Mouse (Mus musculus) hindbrain, embryonic 14.5 days (tissue): Measurements from ENCODE around the gene Lrit2. TPM values are rescaled to one million over a fixed set of nuclear protein-coding genes. Genes with fewer than 3 reads are reported as not detected.

Experiments
- ATAC-seq: fragments of 200-750 bp; cut with Nextera tagmentation; 2 replicates; pipeline ENCODE4 v1.8.0; 2017; ENCODE audit warnings: moderate number of reproducible peaks, mild to moderate bottlenecking, moderate TSS enrichment, moderate library complexity; ENCODE audit not compliant: low FRiP score
- DNase-seq: peaks from one replicate; pipeline ENCODE4 v3.0.0-alpha.2; 2015; ENCODE audit warnings: low spot score
- H3K27ac ChIP-seq: fragments of 300-500 bp; sonication (generic); 2 replicates; pipeline ENCODE4 v1.5.1; 2014; ENCODE audit warnings: mild to moderate bottlenecking, moderate library complexity
- H3K27me3 ChIP-seq: fragments of 300-500 bp; sonication (generic); 2 replicates; pipeline ENCODE4 v1.6.1; 2014; ENCODE audit warnings: mild to moderate bottlenecking, low read length, mixed read lengths; ENCODE audit not compliant: control insufficient read depth, insufficient read depth
- H3K36me3 ChIP-seq: fragments of 300-500 bp; sonication (generic); replicated peaks from 2 replicates; pipeline ENCODE4 v1.6.1; 2014; ENCODE audit not compliant: control insufficient read depth, insufficient read depth
- H3K4me1 ChIP-seq: fragments of 300-500 bp; sonication (generic); replicated peaks from 2 replicates; pipeline ENCODE4 v1.6.1; 2014; ENCODE audit warnings: antibody characterized with exemption, low read length, mixed read lengths; ENCODE audit not compliant: control insufficient read depth, insufficient read depth
- H3K4me2 ChIP-seq: fragments of 300-500 bp; sonication (generic); replicated peaks from 2 replicates; pipeline ENCODE4 v1.6.1; 2014; ENCODE audit warnings: mild to moderate bottlenecking, moderate library complexity
- H3K4me3 ChIP-seq: fragments of 300-500 bp; sonication (generic); replicated peaks from 2 replicates; pipeline ENCODE4 v1.5.1; 2014; ENCODE audit warnings: mild to moderate bottlenecking, low read length
- H3K9ac ChIP-seq: fragments of 300-500 bp; sonication (generic); 2 replicates; pipeline ENCODE4 v1.6.1; 2014
- H3K9me3 ChIP-seq: fragments of 300-500 bp; sonication (generic); 2 replicates; pipeline ENCODE4 v1.6.1; 2016; ENCODE audit warnings: low read length; ENCODE audit not compliant: control insufficient read depth
- WGBS: fragments of 180-500 bp; shearing (Covaris S2); extraction: QIAGEN DNeasy Blood & Tissue Kit; methylation state at CpG from one replicate; pipeline ENCODE4 v1.1.7; 2014; 5-methylcytosine and 5-hydroxymethylcytosine counted together
- polyA plus RNA-seq: library from polyadenylated mRNA; unstranded; fragments of >200 nt; fragmentation: Nextera tagmentation; extraction: Ambion mirVana; gene quantifications from 2 replicates; pipeline ENCODE4 v1.2.1, GENCODE M21; 2014

Gene Lrit2
- polyA plus RNA-seq, 1 experiment from 2014 or later: not detected

- 65% methylated on average over 5 of the region's 5 CpGs for WGBS
- ATAC-seq (0 out of 2 replicates have a peak, but pooled peaks have one; percentile 43), DNase-seq (no peak)
Measured at GRCm38 (mm10) chr14:37104747-37105146, 37.0 kb downstream of the Lrit2 start.

GRCm38 (mm10) chr14:37105846-37106245 is 38.1 kb downstream of the Lrit2 start:
- no peak overlapping the region for H3K4me2 ChIP-seq
- H3K4me1 ChIP-seq: no peaks in the 10 kb centered on the region
- H3K9me3 ChIP-seq: no peaks in the 10 kb centered on the region
- WGBS: 37% methylated on average over 7 of the region's 7 CpGs
- no peaks in the 10 kb centered on the region for H3K27me3 ChIP-seq
- H3K27ac ChIP-seq: no peak overlapping the region
- H3K4me3 ChIP-seq: no peak overlapping the region
- H3K9ac ChIP-seq: no peak overlapping the region
- no peak for DNase-seq
- H3K36me3 ChIP-seq: no peaks in the 10 kb centered on the region
- no peak for ATAC-seq

More at GRCm38 (mm10) chr14:37104747-37105146, 37.0 kb downstream of the Lrit2 start:
- Histone ChIP-seq H3K9ac (no peak overlapping the region), H3K4me2 (no peak overlapping the region), H3K4me1 (no peaks in the 10 kb centered on the region), H3K36me3 (no peaks in the 10 kb centered on the region), H3K27me3 (no peaks in the 10 kb centered on the region), H3K4me3 (no peak overlapping the region), H3K9me3 (no peaks in the 10 kb centered on the region), H3K27ac (no peak overlapping the region)

- H3K27me3 ChIP-seq: no peaks in the 10 kb centered on the region
- DNase-seq (no peak), ATAC-seq (no peak)
- H3K4me2 ChIP-seq: no peak overlapping the region
- H3K4me1 ChIP-seq: no peaks in the 10 kb centered on the region
- H3K36me3 ChIP-seq: no peaks in the 10 kb centered on the region
- H3K27ac ChIP-seq: no peak overlapping the region
- no peaks in the 10 kb centered on the region for H3K9me3 ChIP-seq
- 88% methylated on average over 8 of the region's 8 CpGs for WGBS
- H3K9ac ChIP-seq: no peak overlapping the region
- no peak overlapping the region for H3K4me3 ChIP-seq
Measured at GRCm38 (mm10) chr14:37109460-37109859, 41.7 kb downstream of the Lrit2 start.

GRCm38 (mm10) chr14:37109975-37110374 is 42.2 kb downstream of the Lrit2 start:
- Histone ChIP-seq H3K4me2 (no peak overlapping the region), H3K27ac (no peak overlapping the region), H3K27me3 (no peaks in the 10 kb centered on the region), H3K9ac (no peak overlapping the region), H3K4me1 (no peaks in the 10 kb centered on the region), H3K4me3 (no peak overlapping the region), H3K36me3 (no peaks in the 10 kb centered on the region), H3K9me3 (no peaks in the 10 kb centered on the region)
- 75% methylated on average over 9 of the region's 9 CpGs for WGBS
- no peak for DNase-seq
- ATAC-seq: no peak

GRCm38 (mm10) chr14:37110456-37110855 is 42.7 kb downstream of the Lrit2 start:
- no peak overlapping the region for H3K27ac ChIP-seq
- DNase-seq: no peak

GRCm38 (mm10) chr14:37111371-37111770 is 43.6 kb downstream of the Lrit2 start:
- H3K9me3 ChIP-seq: no peaks in the 10 kb centered on the region
- H3K27me3 ChIP-seq: no peaks in the 10 kb centered on the region
- no peak overlapping the region for H3K27ac ChIP-seq
- no peaks in the 10 kb centered on the region for H3K36me3 ChIP-seq
- H3K4me3 ChIP-seq: no peak overlapping the region
- DNase-seq: no peak
- H3K4me1 ChIP-seq: no peaks in the 10 kb centered on the region
- H3K9ac ChIP-seq: no peak overlapping the region
- no peak for ATAC-seq
- no peak overlapping the region for H3K4me2 ChIP-seq

More at GRCm38 (mm10) chr14:37110456-37110855, 42.7 kb downstream of the Lrit2 start:
- H3K9ac ChIP-seq: no peak overlapping the region
- H3K9me3 ChIP-seq: no peaks in the 10 kb centered on the region
- H3K27me3 ChIP-seq: no peaks in the 10 kb centered on the region
- ATAC-seq: no peak
- WGBS: 87% methylated on average over 2 of the region's 2 CpGs
- H3K4me3 ChIP-seq: no peak overlapping the region
- H3K4me1 ChIP-seq: no peaks in the 10 kb centered on the region
- H3K4me2 ChIP-seq: no peak overlapping the region
- H3K36me3 ChIP-seq: no peaks in the 10 kb centered on the region

- H3K4me3 ChIP-seq: no peak overlapping the region
- no peaks in the 10 kb centered on the region for H3K4me1 ChIP-seq
- no peak overlapping the region for H3K27ac ChIP-seq
- H3K4me2 ChIP-seq: no peak overlapping the region
- DNase-seq (no peak), ATAC-seq (no peak)
- WGBS: 92% methylated on average over 7 of the region's 7 CpGs
- H3K9ac ChIP-seq: no peak overlapping the region
- H3K27me3 ChIP-seq: no peaks in the 10 kb centered on the region
- no peaks in the 10 kb centered on the region for H3K9me3 ChIP-seq
- H3K36me3 ChIP-seq: no peaks in the 10 kb centered on the region
Measured at GRCm38 (mm10) chr14:37112931-37113330, 45.2 kb downstream of the Lrit2 start.

GRCm38 (mm10) chr14:37113922-37114321 is 46.2 kb downstream of the Lrit2 start, which contains the start of gene 2610528A11Rik:
Gene 2610528A11Rik (minus strand): TSS chr14:37114022.
- Histone ChIP-seq H3K4me2 (no peak within 1 kb of the TSS), H3K9me3 (no peaks in the 10 kb centered on the region), H3K36me3 (peaks cover 4% of the 10 kb centered on the region), H3K27ac (no peak within 1 kb of the TSS), H3K4me3 (no peak within 1 kb of the TSS), H3K4me1 (no peaks in the 10 kb centered on the region), H3K27me3 (no peaks in the 10 kb centered on the region), H3K9ac (no peak within 1 kb of the TSS)
- ATAC-seq (no peak), DNase-seq (no peak)
- WGBS: 73% methylated on average over 3 of the region's 3 CpGs

- H3K9ac ChIP-seq: no peak overlapping the region
- no peak for DNase-seq
- H3K4me3 ChIP-seq: no peak overlapping the region
- 98% methylated on average over 4 of the region's 4 CpGs for WGBS
- peaks cover 49% of the 10 kb centered on the region for H3K36me3 ChIP-seq
- no peak overlapping the region for H3K4me2 ChIP-seq
- no peaks in the 10 kb centered on the region for H3K9me3 ChIP-seq
- H3K4me1 ChIP-seq: no peaks in the 10 kb centered on the region
- no peak overlapping the region for H3K27ac ChIP-seq
- no peaks in the 10 kb centered on the region for H3K27me3 ChIP-seq
- ATAC-seq: no peak
Measured at GRCm38 (mm10) chr14:37119233-37119632, 51.5 kb downstream of the Lrit2 start.
